Mouse (Mus musculus): ENCODE results near the gene Prdm16. TPM values are rescaled to one million over a fixed set of nuclear protein-coding genes. Genes with fewer than 3 reads are reported as not detected.

Gene Prdm16
- polyA plus RNA-seq, 1 experiment from 2014 or later = 29.8 TPM

DNA sequence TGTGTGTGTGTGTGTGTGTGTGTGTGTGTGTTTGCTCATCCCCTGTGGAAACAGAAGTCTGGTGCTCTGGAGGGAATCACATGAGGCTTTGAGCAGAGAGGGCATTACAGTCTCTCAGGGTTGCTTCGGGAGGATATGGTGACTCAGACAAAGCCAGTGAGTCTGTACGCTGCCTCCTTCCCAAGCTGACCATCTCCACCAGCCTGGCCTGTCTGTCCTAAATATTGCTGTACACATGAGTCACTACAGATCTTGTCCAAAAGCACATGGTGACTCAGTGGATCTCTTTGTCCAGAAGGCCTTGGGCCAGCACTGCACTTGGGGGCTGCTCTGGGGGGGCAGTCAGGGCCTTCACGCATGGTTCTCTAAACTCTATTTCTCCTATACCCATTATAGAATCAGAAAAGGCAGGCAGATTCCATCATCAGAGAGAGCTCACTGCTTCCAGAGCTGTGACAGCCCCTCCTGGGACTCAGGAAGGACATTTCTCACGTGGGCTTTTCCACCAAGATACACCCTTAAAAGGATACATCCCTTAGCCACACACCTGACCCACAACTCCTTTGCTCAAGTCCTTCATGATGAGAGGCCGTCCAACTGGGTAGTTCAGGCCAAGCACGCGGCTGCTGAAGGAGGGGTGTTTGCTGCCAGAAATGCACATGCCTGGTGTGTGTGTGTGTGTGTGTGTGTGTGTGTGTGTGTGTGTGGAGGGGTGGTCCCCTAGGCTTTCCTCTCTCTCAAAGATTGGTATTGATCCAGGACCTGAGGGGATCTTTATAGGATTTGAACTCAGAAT is 114.6 kb downstream of the Prdm16 start:
- peaks cover 15% of the 10 kb centered on the region for H3K4me1 ChIP-seq (replicated peaks; ENCODE audit: control insufficient read depth, insufficient read depth, low read length)
- ATAC-seq = no peak
- H3K27ac ChIP-seq (ENCODE audit: low read length) = no peak overlapping the region
- no peak overlapping the region for H3K4me2 ChIP-seq (ENCODE audit: low read length)
- no peaks in the 10 kb centered on the region for H3K36me3 ChIP-seq (ENCODE audit: control insufficient read depth, insufficient read depth)
- WGBS = 78% methylated on average over 7 of the region's 7 CpGs
- H3K9ac ChIP-seq (replicated peaks; ENCODE audit: low read depth, low read length) = no peak overlapping the region
- H3K27me3 ChIP-seq (replicated peaks; ENCODE audit: control insufficient read depth, insufficient read depth, low read length) = no peaks in the 10 kb centered on the region
- H3K9me3 ChIP-seq (ENCODE audit: control insufficient read depth, low read length) = no peaks in the 10 kb centered on the region
- no peak overlapping the region for H3K4me3 ChIP-seq (replicated peaks; ENCODE audit: low read length)

DNA sequence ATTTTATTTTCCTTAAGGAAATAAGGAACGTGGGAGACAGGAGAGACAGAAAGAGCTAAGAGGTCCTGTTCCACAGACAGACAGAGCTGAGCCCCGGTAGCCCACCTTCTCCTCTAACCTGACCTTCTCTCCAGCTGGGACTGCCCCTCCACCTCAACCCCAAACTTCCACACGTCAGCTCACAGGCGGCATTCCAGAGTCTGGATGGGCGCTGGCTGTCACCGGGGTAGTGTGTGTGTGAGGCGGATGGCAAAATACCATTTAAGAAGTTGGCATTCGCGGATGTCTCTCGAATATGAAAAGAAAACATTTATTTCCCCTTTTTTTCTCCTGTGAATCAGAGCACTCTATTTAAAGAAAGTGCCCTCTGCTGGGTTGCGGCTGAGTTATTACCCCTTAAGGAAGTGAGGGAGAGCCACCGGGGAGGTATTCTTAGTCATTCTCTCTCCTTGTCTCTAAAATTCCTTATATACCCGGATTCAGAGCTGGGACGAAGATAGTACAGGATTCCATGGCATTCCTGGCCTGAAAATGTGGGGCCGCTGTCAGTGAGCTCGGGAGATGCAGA is 117.1 kb downstream of the Prdm16 start:
- no peak for ATAC-seq
- Histone ChIP-seq H3K4me1 (replicated peaks; ENCODE audit: control insufficient read depth, insufficient read depth, low read length) (peaks cover 15% of the 10 kb centered on the region), H3K9ac (replicated peaks; ENCODE audit: low read depth, low read length) (no peak overlapping the region), H3K36me3 (ENCODE audit: control insufficient read depth, insufficient read depth) (no peaks in the 10 kb centered on the region), H3K4me3 (replicated peaks; ENCODE audit: low read length) (no peak overlapping the region), H3K27ac (ENCODE audit: low read length) (no peak overlapping the region), H3K9me3 (ENCODE audit: control insufficient read depth, low read length) (no peaks in the 10 kb centered on the region), H3K27me3 (replicated peaks; ENCODE audit: control insufficient read depth, insufficient read depth, low read length) (no peaks in the 10 kb centered on the region), H3K4me2 (ENCODE audit: low read length) (no peak overlapping the region)
- WGBS = 65% methylated on average over 16 of the region's 16 CpGs

DNA sequence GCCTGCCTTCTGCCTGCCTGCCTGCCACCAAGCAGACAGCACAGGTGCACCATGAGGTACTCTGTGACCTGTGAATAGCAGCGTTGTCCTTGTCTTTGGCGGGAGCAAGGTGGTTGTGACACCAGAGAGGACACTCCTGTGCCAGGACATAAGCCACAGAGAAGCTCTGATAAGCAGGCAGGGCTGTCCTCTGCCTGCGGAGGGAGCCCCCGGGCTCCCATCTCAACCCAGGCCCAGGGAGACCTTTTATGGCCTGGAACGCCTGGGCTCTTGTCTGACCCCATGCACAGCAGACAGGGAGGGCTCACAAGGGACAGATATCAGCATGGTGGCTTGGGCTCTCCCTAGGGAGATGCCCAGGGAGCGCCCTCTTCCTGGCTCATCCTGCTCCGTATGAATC is 118.7 kb downstream of the Prdm16 start:
- Histone ChIP-seq H3K9me3 (ENCODE audit: control insufficient read depth, low read length) (no peaks in the 10 kb centered on the region), H3K4me1 (replicated peaks; ENCODE audit: control insufficient read depth, insufficient read depth, low read length) (peaks cover 13% of the 10 kb centered on the region), H3K27ac (ENCODE audit: low read length) (no peak overlapping the region), H3K4me2 (ENCODE audit: low read length) (no peak overlapping the region), H3K9ac (replicated peaks; ENCODE audit: low read depth, low read length) (no peak overlapping the region), H3K27me3 (replicated peaks; ENCODE audit: control insufficient read depth, insufficient read depth, low read length) (no peaks in the 10 kb centered on the region), H3K4me3 (replicated peaks; ENCODE audit: low read length) (no peak overlapping the region), H3K36me3 (ENCODE audit: control insufficient read depth, insufficient read depth) (no peaks in the 10 kb centered on the region)
- no peak for ATAC-seq
- WGBS = 91% methylated on average over 7 of the region's 7 CpGs

DNA sequence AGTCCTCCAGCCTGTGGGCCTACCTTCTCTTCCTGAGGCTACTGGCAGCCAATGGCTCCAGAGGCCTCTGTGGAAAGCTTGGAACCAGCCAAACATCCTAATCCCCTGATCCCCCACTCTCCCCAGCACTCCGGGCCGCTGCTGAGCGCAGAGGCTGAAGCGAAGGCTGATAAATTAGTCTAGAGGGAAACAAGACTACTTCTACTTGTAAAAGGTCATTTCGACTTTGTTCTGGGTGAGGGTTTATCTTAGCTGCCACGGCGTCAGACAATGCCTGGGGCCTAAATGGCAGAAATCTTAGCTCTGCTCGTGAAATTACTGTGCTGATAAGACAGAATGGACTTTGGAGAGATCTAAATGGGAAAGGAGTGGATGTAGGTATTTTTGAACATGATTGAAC is 120.2 kb downstream of the Prdm16 start:
- Histone ChIP-seq H3K36me3 (ENCODE audit: control insufficient read depth, insufficient read depth) (no peaks in the 10 kb centered on the region), H3K4me3 (replicated peaks; ENCODE audit: low read length) (no peak overlapping the region), H3K4me2 (ENCODE audit: low read length) (no peak overlapping the region), H3K9ac (replicated peaks; ENCODE audit: low read depth, low read length) (no peak overlapping the region; the same call in 1 of the 2 replicates), H3K9me3 (ENCODE audit: control insufficient read depth, low read length) (no peaks in the 10 kb centered on the region), H3K27me3 (replicated peaks; ENCODE audit: control insufficient read depth, insufficient read depth, low read length) (no peaks in the 10 kb centered on the region), H3K27ac (ENCODE audit: low read length) (no peak overlapping the region), H3K4me1 (replicated peaks; ENCODE audit: control insufficient read depth, insufficient read depth, low read length) (peaks cover 23% of the 10 kb centered on the region)
- WGBS = 29% methylated on average over 8 of the region's 8 CpGs
- no peak for ATAC-seq

DNA sequence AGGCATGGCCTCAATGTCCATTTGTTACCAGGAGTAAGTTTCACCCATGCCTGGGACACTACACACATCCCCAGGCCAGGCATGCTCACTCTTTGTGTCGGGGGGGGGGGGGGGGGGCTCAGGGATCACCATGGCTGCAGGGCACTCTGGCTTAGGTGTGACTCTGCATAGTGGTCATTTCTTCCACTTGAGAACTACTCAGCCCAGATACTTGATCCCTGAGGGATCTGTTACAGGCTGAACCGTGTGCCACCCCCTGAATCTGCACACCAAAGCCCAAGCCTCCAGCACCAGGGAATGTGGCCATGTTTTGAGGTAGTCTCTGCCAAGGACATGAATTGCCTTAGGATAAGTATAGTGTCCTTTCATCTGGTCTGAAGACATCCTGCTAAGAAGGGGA is 123.0 kb downstream of the Prdm16 start:
- H3K4me3 ChIP-seq (replicated peaks; ENCODE audit: low read length) = no peak overlapping the region
- peaks cover 23% of the 10 kb centered on the region for H3K4me1 ChIP-seq (replicated peaks; ENCODE audit: control insufficient read depth, insufficient read depth, low read length)
- no peak overlapping the region for H3K4me2 ChIP-seq (ENCODE audit: low read length)
- no peak for ATAC-seq
- no peaks in the 10 kb centered on the region for H3K27me3 ChIP-seq (replicated peaks; ENCODE audit: control insufficient read depth, insufficient read depth, low read length)
- 30% methylated on average over 2 of the region's 2 CpGs for WGBS
- no peak overlapping the region for H3K27ac ChIP-seq (ENCODE audit: low read length)
- H3K9me3 ChIP-seq (ENCODE audit: control insufficient read depth, low read length) = no peaks in the 10 kb centered on the region
- no peak overlapping the region for H3K9ac ChIP-seq (replicated peaks; ENCODE audit: low read depth, low read length)
- H3K36me3 ChIP-seq (ENCODE audit: control insufficient read depth, insufficient read depth) = no peaks in the 10 kb centered on the region

DNA sequence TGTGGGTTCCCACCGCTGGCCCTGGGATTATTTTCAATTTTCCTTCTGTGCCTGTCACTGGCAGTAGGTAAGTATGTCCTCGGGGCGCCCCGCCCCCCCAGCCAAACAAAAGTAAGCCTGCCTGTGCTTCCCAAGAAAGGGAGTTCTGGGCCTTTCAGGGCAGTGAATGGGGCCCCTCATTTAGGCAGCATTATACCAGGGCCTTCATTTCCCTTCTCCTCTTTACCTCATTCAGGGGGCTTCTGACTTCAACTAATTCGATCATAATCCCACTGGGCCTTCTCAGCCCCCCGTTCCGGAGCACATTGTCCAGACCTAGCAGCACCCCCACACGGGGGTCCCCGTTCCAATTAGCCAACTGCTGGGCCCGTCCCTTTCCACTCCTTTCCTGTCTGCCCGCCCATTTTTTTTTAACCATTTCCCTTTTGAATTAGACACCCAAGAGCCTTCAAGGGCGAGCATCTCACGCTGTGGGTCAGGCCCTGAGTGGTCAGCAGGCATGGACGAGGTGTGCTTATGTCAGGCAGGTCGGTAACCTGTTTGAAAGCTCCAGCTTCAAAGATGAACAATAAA is 124.1 kb downstream of the Prdm16 start:
- Histone ChIP-seq H3K27ac (ENCODE audit: low read length) (peak overlapping the region; percentile 52; the same call in 1 of the 2 replicates), H3K4me2 (ENCODE audit: low read length) (no peak overlapping the region), H3K9ac (replicated peaks; ENCODE audit: low read depth, low read length) (no peak overlapping the region), H3K9me3 (ENCODE audit: control insufficient read depth, low read length) (no peaks in the 10 kb centered on the region), H3K4me3 (replicated peaks; ENCODE audit: low read length) (no peak overlapping the region), H3K36me3 (ENCODE audit: control insufficient read depth, insufficient read depth) (no peaks in the 10 kb centered on the region), H3K27me3 (replicated peaks; ENCODE audit: control insufficient read depth, insufficient read depth, low read length) (no peaks in the 10 kb centered on the region), H3K4me1 (replicated peaks; ENCODE audit: control insufficient read depth, insufficient read depth, low read length) (peaks cover 26% of the 10 kb centered on the region)
- peak; percentile 64; the same call in 1 of the 2 replicates for ATAC-seq
- WGBS = 3% methylated on average over 15 of the region's 15 CpGs

DNA sequence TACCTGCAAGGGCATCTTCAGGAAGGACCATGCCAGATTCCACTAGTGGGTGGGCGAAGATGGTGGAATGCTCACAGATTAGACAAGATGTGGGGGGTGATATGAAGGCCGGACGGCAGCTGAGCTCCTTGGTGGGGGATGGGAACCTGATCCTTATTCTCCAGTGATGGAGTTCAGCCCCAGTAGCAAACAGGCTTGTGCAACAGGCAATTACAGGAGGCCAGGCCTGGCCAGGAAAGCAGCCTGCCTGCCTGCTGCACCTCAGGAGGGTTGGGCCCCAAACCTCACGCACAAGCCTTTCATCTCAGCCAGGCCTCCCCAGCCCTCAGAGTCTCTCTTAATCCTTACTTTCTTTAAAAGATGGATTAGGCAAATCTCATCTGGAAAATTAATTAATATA is 124.9 kb downstream of the Prdm16 start:
- Histone ChIP-seq H3K9me3 (ENCODE audit: control insufficient read depth, low read length) (no peaks in the 10 kb centered on the region), H3K27me3 (replicated peaks; ENCODE audit: control insufficient read depth, insufficient read depth, low read length) (no peaks in the 10 kb centered on the region), H3K9ac (replicated peaks; ENCODE audit: low read depth, low read length) (no peak overlapping the region), H3K4me2 (ENCODE audit: low read length) (no peak overlapping the region), H3K4me1 (replicated peaks; ENCODE audit: control insufficient read depth, insufficient read depth, low read length) (peaks cover 33% of the 10 kb centered on the region), H3K4me3 (replicated peaks; ENCODE audit: low read length) (no peak overlapping the region), H3K27ac (ENCODE audit: low read length) (no peak overlapping the region; the same call in 1 of the 2 replicates), H3K36me3 (ENCODE audit: control insufficient read depth, insufficient read depth) (no peaks in the 10 kb centered on the region)
- WGBS = 43% methylated on average over 4 of the region's 4 CpGs
- no peak for ATAC-seq

DNA sequence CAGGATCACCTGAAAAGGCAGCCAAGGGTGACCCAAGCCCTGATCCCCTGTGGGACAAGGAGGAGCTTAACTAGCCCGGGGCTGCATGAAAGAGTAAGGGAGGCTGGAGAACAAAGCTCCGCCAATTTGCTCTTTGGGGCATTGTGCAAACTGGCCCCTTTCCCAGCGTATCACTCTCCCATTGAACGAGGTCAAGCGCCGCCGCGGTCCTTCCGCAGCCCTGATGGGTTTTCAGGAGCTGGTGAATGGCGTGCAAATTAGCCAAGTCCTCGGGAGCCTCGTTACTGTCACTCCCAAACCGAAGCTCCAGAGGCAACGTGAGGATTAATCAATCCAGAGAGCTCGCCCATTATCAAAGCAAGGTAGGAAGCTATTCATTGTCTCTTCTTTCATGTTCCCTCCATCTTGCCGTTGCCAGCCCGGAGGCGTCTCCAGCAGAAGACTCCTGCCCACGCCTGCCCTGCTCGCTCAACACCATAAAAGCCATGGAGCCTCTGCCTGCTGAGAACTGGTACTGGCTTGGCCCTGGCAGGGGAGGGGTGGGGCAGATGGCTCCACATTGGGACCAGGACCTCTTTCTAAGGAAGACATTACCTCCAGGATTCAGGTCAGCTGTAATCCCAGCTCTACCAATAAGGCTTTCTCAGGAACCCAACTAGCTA is 129.8 kb downstream of the Prdm16 start:
- 1% methylated on average over 20 of the region's 20 CpGs for WGBS
- H3K4me1 ChIP-seq (replicated peaks; ENCODE audit: control insufficient read depth, insufficient read depth, low read length) = peaks cover 55% of the 10 kb centered on the region
- H3K9ac ChIP-seq (replicated peaks; ENCODE audit: low read depth, low read length) = 0 out of 2 replicates have a peak overlapping the region, but pooled peaks have one; percentile 13
- H3K4me2 ChIP-seq (ENCODE audit: low read length) = peak overlapping the region; percentile 48
- peak overlapping the region; percentile 26 for H3K4me3 ChIP-seq (replicated peaks; ENCODE audit: low read length)
- no peaks in the 10 kb centered on the region for H3K36me3 ChIP-seq (ENCODE audit: control insufficient read depth, insufficient read depth)
- H3K9me3 ChIP-seq (ENCODE audit: control insufficient read depth, low read length) = no peaks in the 10 kb centered on the region
- H3K27ac ChIP-seq (ENCODE audit: low read length) = peak overlapping the region; percentile 60
- ATAC-seq = peak; percentile 46
- H3K27me3 ChIP-seq (replicated peaks; ENCODE audit: control insufficient read depth, insufficient read depth, low read length) = no peaks in the 10 kb centered on the region

DNA sequence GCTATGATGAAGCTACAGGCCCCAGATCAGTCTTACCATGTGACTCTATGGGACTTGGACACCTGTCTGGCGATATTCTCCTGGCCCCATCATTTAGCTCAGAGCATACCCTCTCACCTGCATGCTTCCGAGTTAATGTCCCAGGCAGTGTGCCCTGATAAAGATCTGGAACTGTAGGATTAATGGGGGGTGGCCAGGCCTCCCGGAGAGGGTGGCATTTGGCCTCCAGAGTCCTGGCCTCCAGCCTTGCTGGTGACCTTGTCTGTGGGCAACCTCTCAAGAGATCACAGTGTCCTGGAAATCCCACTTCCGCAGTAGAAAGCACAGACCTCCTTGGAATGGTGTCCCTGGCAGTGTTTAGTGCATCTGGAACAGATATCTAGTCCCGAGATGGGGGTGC is 131.4 kb downstream of the Prdm16 start:
- H3K9me3 ChIP-seq (ENCODE audit: control insufficient read depth, low read length) = no peaks in the 10 kb centered on the region
- 82% methylated on average over 5 of the region's 5 CpGs for WGBS
- ATAC-seq = no peak

More for the DNA sequence above, 131.4 kb downstream of the Prdm16 start:
- no peak overlapping the region for H3K9ac ChIP-seq (replicated peaks; ENCODE audit: low read depth, low read length)
- peaks cover 60% of the 10 kb centered on the region for H3K4me1 ChIP-seq (replicated peaks; ENCODE audit: control insufficient read depth, insufficient read depth, low read length)
- no peaks in the 10 kb centered on the region for H3K27me3 ChIP-seq (replicated peaks; ENCODE audit: control insufficient read depth, insufficient read depth, low read length)
- no peak overlapping the region for H3K4me2 ChIP-seq (ENCODE audit: low read length)
- no peaks in the 10 kb centered on the region for H3K36me3 ChIP-seq (ENCODE audit: control insufficient read depth, insufficient read depth)
- H3K27ac ChIP-seq (ENCODE audit: low read length) = no peak overlapping the region
- no peak overlapping the region for H3K4me3 ChIP-seq (replicated peaks; ENCODE audit: low read length)

Data from forebrain, embryonic 16.5 days (tissue).